Mouse (Mus musculus) kidney, embryonic 14.5 days (tissue): ENCODE data around the gene Ccl20. TPM values are rescaled to one million over a fixed set of nuclear protein-coding genes. Genes with fewer than 3 reads are reported as not detected.

Source experiments
- ATAC-seq: fragments of 200-750 bp; cut with Nextera tagmentation; 2 replicates; pipeline ENCODE4 v1.8.0; 2017; ENCODE audit warnings: moderate number of reproducible peaks, mild to moderate bottlenecking, moderate TSS enrichment, moderate library complexity; ENCODE audit not compliant: low FRiP score, low TSS enrichment
- H3K27ac ChIP-seq: fragments of 300-500 bp; sonication (generic); 2 replicates; pipeline ENCODE4 v1.5.1; 2014; ENCODE audit warnings: low read depth, mild to moderate bottlenecking, low read length, moderate library complexity, mixed read lengths
- H3K27me3 ChIP-seq: fragments of 300-500 bp; sonication (generic); 2 replicates; pipeline ENCODE4 v1.6.1; 2014; ENCODE audit warnings: mild to moderate bottlenecking, low read length; ENCODE audit not compliant: control insufficient read depth, insufficient read depth
- H3K36me3 ChIP-seq: fragments of 300-500 bp; sonication (generic); 2 replicates; pipeline ENCODE4 v1.6.1; 2014; ENCODE audit warnings: low read length, mixed read lengths; ENCODE audit not compliant: control insufficient read depth, insufficient read depth
- H3K4me1 ChIP-seq: fragments of 300-500 bp; sonication (generic); 2 replicates; pipeline ENCODE4 v1.6.1; 2014; ENCODE audit warnings: low read length, mixed read lengths; ENCODE audit not compliant: control insufficient read depth, insufficient read depth
- H3K4me2 ChIP-seq: fragments of 300-500 bp; sonication (generic); replicated peaks from 2 replicates; pipeline ENCODE4 v1.6.1; 2014; ENCODE audit warnings: low read depth, mild to moderate bottlenecking, low read length
- H3K4me3 ChIP-seq: fragments of 300-500 bp; sonication (generic); 2 replicates; pipeline ENCODE4 v1.5.1; 2014; ENCODE audit warnings: mild to moderate bottlenecking, low read length
- H3K9ac ChIP-seq: fragments of 300-500 bp; sonication (generic); 2 replicates; pipeline ENCODE4 v1.6.1; 2014; ENCODE audit warnings: low read depth, mild to moderate bottlenecking, low read length, moderate library complexity
- H3K9me3 ChIP-seq: fragments of 300-500 bp; sonication (generic); 2 replicates; pipeline ENCODE4 v1.6.1; 2016; ENCODE audit warnings: low read length; ENCODE audit not compliant: control insufficient read depth
- WGBS: fragments of 180-500 bp; shearing (Covaris S2); extraction: QIAGEN DNeasy Blood & Tissue Kit; methylation state at CpG from one replicate; pipeline ENCODE4 v1.1.7; 2014; 5-methylcytosine and 5-hydroxymethylcytosine counted together
- polyA plus RNA-seq: library from polyadenylated mRNA; unstranded; fragments of >200 nt; fragmentation: Nextera tagmentation; extraction: Ambion mirVana; gene quantifications from 2 replicates; pipeline ENCODE4 v1.2.1, GENCODE M21; 2014

The Ccl20 gene
- 1.2 and 1.4 TPM in 2 replicates for polyA plus RNA-seq

DNA sequence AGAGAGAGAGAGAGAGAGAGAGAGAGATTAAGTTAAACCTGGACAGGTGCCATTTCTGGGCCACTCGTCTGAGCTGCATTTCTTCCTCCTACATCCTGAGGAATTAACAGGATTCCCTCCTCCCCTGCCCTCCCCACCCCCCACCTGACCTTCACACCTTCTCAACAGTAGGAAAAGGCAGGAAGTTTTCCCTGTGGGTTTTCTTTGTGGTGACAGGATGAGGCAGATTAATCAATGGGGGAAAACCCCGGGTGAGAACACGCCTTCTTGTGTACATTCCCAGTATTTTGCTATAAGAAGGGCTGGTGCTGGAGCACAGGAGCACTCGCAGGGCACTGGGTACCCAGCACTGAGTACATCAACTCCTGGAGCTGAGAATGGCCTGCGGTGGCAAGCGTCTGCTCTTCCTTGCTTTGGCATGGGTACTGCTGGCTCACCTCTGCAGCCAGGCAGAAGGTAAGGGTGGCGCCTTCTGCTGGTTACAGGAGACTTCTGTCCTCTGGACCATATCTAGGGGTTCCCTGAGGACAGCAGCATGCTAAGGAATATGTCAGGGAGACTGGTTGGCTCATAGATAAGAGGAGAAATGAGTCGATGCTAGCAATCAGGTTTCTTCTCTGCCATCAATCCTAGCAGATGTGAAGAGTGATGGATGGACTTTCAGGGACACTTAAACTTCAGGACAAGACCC, at the start of gene Ccl20:
Gene Ccl20, plus strand, starts transcription at position 320 of the 691 bp plus-strand sequence.
- 33% methylated on average over 8 of the region's 8 CpGs for WGBS
- H3K4me1 ChIP-seq, result 0 out of 2 replicates have a peak, but pooled peaks cover 3% of the 10 kb centered on the region

DNA sequence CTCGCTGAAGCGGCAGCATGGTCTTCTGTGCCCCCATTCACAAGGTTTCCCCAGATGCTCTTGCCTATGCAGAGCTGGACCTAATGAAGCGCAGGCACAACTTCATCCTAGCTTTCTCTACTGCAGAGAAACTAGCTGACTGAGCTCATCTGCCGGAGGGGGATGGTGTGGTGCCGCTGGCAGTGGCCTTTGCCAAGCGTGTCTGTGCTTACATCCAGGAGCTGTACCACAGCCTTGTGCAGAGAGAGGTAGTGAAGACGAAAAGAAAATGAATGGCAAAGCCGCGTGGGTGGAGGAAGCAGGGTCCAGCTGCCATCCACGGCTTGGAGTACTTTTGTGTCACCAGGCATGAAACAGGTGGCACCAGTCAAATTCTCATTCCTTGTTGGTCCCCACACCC, 49.4 kb upstream of the Ccl20 start:
- Histone ChIP-seq H3K27me3 (no peaks in the 10 kb centered on the region), H3K27ac (no peak overlapping the region), H3K9ac (no peak overlapping the region), H3K4me3 (no peak overlapping the region), H3K36me3 (no peaks in the 10 kb centered on the region), H3K9me3 (no peaks in the 10 kb centered on the region), H3K4me2 (no peak overlapping the region), H3K4me1 (no peaks in the 10 kb centered on the region)
- WGBS, result 87% methylated on average over 10 of the region's 10 CpGs
- ATAC-seq, result no peak

More for the DNA sequence above, at the start of gene Ccl20:
- no peak for ATAC-seq
- no peak within 1 kb of the TSS for H3K9ac ChIP-seq
- H3K4me3 ChIP-seq, result no peak within 1 kb of the TSS
- H3K27ac ChIP-seq, result no peak within 1 kb of the TSS
- no peak within 1 kb of the TSS for H3K4me2 ChIP-seq
- H3K36me3 ChIP-seq, result no peaks in the 10 kb centered on the region
- no peaks in the 10 kb centered on the region for H3K9me3 ChIP-seq
- no peaks in the 10 kb centered on the region for H3K27me3 ChIP-seq

DNA sequence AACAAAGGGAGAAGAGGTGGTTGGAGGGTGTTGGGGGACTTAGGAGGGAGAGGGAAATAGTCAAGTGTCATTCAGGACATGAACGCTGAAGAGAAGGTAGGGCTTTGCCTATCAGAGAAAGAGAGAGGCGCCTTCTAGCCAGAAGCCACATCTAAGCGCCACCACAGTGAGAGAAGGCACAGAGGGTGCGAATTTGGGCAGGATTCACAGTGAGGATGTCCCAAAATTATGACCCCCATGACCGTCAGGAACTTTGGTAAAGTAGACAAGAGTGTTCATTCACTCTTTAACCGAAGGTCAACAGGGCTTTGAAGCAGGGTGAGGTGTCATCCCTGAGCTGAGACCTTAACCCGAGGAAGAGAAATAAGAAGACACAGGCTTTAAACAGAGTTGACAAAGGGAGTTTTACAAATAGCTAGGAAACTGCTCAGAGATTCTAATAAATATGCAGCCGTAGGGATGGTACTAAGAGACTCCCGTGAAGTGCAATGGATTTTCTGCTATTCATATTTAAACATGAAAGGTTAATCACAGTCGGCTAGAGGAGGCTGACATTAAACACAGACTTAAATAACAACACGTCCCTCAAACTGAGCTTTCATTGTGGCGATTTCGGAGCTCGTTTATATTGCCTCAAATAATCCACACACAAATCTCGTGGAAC, 40.9 kb upstream of the Ccl20 start:
- Histone ChIP-seq H3K4me3 (peak overlapping the region; percentile 17; the same call in 1 of the 2 replicates), H3K9me3 (no peaks in the 10 kb centered on the region), H3K27me3 (no peaks in the 10 kb centered on the region), H3K27ac (no peak overlapping the region), H3K36me3 (no peaks in the 10 kb centered on the region), H3K4me2 (peak overlapping the region; percentile 34), H3K9ac (no peak overlapping the region), H3K4me1 (no peaks in the 10 kb centered on the region)
- WGBS, result 42% methylated on average over 15 of the region's 15 CpGs
- no peak for ATAC-seq

DNA sequence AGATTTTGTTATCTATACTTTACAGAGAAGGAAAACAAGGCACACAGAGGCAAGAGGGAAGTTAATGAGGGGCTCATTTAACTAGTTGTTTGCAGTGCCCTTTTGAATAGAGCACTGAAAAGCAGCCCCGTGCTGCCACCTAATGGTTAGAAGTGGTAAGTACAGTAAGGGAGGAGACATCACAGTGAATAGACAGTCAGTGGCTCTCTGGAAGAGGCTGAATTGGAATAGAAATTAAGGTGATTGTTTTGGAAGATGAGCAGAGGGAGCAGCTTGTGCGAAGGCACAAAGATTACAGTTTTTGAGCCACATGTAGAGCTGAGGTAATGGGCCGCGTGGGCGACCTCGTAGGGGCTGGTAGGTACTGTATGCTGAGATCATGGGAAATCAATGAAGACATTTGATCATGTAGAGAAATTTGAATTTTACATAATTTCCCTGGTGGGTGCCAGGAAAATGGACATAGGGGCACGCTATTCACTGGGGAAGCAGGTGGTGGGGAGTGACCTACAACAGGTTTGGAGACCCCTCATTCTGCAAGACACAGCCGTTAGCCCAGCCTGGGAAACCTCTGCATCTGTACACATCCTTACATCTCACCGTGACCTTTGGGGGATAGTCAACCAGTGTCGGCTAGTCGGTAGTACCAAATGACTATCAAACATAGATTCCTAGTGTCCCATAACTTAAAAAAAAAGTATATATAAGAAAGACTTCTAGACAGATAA, 40.2 kb upstream of the Ccl20 start:
- Histone ChIP-seq H3K36me3 (no peaks in the 10 kb centered on the region), H3K4me2 (peak overlapping the region; percentile 34), H3K9me3 (no peaks in the 10 kb centered on the region), H3K4me3 (peak overlapping the region; percentile 17; the same call in 1 of the 2 replicates), H3K27me3 (no peaks in the 10 kb centered on the region), H3K27ac (no peak overlapping the region), H3K4me1 (no peaks in the 10 kb centered on the region), H3K9ac (no peak overlapping the region)
- WGBS, result 49% methylated on average over 11 of the region's 11 CpGs
- peak; percentile 79 for ATAC-seq

DNA sequence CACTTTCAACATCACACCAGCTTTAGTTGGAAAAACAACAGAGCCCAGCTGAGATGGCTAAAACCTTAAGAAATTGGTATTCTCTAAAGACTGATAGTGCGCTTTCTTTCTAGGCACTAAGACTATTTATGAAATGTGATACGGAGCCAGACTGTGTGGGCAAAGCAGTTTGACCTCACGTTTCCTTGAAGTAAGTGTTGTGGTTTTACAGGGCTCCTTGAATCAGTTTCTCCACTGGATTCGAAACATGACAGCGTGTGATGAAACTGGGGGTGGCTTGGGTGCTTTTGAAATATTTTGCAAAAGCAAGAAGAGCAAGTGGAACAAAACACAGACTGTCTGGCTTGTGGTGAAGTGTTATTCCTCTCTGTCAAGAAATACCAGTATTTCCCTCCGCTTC, 39.5 kb upstream of the Ccl20 start:
- Histone ChIP-seq H3K9ac (no peak overlapping the region), H3K27me3 (no peaks in the 10 kb centered on the region), H3K4me3 (no peak overlapping the region), H3K36me3 (no peaks in the 10 kb centered on the region), H3K4me1 (no peaks in the 10 kb centered on the region), H3K27ac (no peak overlapping the region), H3K4me2 (no peak overlapping the region), H3K9me3 (no peaks in the 10 kb centered on the region)
- ATAC-seq, result no peak
- WGBS, result 78% methylated on average over 6 of the region's 6 CpGs

DNA sequence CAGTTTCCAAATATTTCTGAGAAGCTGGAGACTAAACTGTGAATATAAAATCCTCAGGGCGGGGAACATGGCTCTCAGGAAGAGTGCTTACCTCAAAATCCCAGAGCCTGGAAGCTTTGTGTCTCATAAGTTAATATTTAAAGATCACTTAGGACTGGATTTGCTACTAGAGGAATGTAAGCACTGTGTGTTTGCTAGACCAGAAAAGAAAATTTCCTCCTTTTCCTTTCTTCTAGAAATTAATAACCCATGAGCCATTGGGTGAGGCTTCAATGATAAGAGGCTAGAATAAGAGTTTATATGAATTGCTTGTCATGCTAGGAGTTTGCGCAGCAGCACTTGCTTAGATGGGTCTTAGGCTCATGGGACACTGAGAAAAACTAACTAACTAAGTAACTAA, 31.8 kb upstream of the Ccl20 start:
- H3K27me3 ChIP-seq, result no peaks in the 10 kb centered on the region
- H3K4me2 ChIP-seq, result no peak overlapping the region
- H3K9ac ChIP-seq, result no peak overlapping the region
- no peak overlapping the region for H3K27ac ChIP-seq
- no peaks in the 10 kb centered on the region for H3K9me3 ChIP-seq
- WGBS, result 68% methylated on average over 2 of the region's 2 CpGs
- H3K36me3 ChIP-seq, result no peaks in the 10 kb centered on the region
- no peaks in the 10 kb centered on the region for H3K4me1 ChIP-seq
- H3K4me3 ChIP-seq, result no peak overlapping the region
- no peak for ATAC-seq

DNA sequence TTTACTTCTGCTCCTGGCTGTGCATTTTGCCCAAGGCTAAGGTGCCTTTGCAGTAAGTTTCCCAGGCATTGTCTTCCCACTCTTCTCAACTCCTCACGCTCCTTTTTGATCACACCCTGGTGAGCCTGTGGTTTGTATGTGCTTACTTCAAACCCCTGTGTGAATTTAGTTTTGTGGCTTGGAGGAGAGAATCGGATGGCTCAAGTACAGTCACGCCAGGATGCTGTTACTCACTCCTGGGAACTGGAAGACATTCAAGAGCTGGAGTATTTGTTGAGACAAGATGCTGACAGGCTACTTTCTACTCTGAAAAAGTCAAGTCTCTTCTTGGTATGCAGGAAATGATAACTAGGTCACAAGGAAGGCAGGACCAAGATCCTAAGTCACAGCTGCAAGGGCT, 25.3 kb upstream of the Ccl20 start:
- H3K4me2 ChIP-seq, result no peak overlapping the region
- no peak for ATAC-seq
- H3K4me1 ChIP-seq, result no peaks in the 10 kb centered on the region
- H3K27ac ChIP-seq, result no peak overlapping the region
- H3K36me3 ChIP-seq, result no peaks in the 10 kb centered on the region
- no peak overlapping the region for H3K9ac ChIP-seq
- 69% methylated on average over 3 of the region's 3 CpGs for WGBS
- H3K4me3 ChIP-seq, result no peak overlapping the region
- H3K9me3 ChIP-seq, result no peaks in the 10 kb centered on the region
- H3K27me3 ChIP-seq, result no peaks in the 10 kb centered on the region

DNA sequence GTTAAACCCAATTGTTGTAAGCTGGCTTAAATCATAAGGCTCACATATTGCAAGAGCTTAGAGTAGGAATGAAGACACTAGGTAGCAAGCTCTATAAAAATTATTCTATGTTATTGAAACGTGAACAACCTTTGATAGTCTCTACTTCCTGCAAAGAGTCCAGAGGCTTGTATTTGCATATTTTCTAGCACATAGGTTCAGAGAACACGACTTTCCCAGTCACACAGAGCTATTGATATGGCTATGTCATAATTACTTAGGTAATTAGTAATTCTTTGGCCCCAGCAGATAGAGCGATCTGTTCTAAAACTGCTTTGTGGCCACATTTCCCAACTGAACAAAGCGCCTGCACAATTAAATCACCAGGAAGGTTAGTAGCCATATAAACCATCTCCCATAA, 19.6 kb upstream of the Ccl20 start:
- Histone ChIP-seq H3K27me3 (no peaks in the 10 kb centered on the region), H3K36me3 (no peaks in the 10 kb centered on the region), H3K27ac (no peak overlapping the region), H3K9me3 (no peaks in the 10 kb centered on the region), H3K4me1 (no peaks in the 10 kb centered on the region), H3K9ac (no peak overlapping the region), H3K4me2 (no peak overlapping the region), H3K4me3 (no peak overlapping the region)
- WGBS, result 85% methylated on average over 4 of the region's 4 CpGs
- ATAC-seq, result no peak

DNA sequence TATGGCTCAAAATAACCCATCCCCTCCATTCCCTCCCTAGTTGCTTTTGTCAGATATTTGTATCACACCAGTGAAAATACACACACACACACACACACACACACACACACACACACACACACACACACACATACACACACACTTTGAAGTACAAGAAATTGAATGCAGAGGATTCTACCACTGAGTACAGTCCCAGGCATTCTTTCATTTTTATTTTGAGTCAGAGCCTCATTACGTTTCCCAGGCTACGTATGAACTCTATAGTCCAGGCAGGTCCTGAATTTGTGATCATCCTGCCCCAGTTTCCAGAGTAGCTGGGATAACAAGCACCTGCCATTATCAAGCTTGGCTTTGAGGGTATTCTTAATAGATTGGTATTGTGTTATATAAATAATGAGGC, 17.4 kb upstream of the Ccl20 start:
- ATAC-seq, result no peak
- WGBS, result 90% methylated on average over 2 of the region's 2 CpGs
- H3K27ac ChIP-seq, result no peak overlapping the region

More for the DNA sequence above, 17.4 kb upstream of the Ccl20 start:
- H3K9me3 ChIP-seq, result no peaks in the 10 kb centered on the region
- no peaks in the 10 kb centered on the region for H3K4me1 ChIP-seq
- H3K9ac ChIP-seq, result no peak overlapping the region
- no peak overlapping the region for H3K4me2 ChIP-seq
- H3K27me3 ChIP-seq, result no peaks in the 10 kb centered on the region
- H3K4me3 ChIP-seq, result no peak overlapping the region
- H3K36me3 ChIP-seq, result no peaks in the 10 kb centered on the region
